Mouse (Mus musculus): ENCODE results near the gene Ctss. TPM values are rescaled to one million over a fixed set of nuclear protein-coding genes. Genes with fewer than 3 reads are reported as not detected.

Gene Ctss
- total RNA-seq, 2 experiments from 2014 or later, result 1,415 to 1,924 TPM

Other genes with a start within 250 kb of the Ctss start
- gene Mindy1, start 245.4 kb upstream of the Ctss start, total RNA-seq (2015), result 49.5 and 55.2 TPM in 2 replicates
- gene Mindy1, start 245.4 kb upstream of the Ctss start, total RNA-seq (2017), result 44.0 and 54.1 TPM in 2 replicates
- gene Prune1, start 244.7 kb upstream of the Ctss start, total RNA-seq (2015), result 12.4 and 14.5 TPM in 2 replicates
- 7.8 and 10.2 TPM in 2 replicates for gene Prune1, start 244.7 kb upstream of the Ctss start, total RNA-seq (2017)
- gene Anxa9, start 219.6 kb upstream of the Ctss start, total RNA-seq (2015), result 3.0 and 3.8 TPM in 2 replicates
- 1.9 and 2.4 TPM in 2 replicates for gene Anxa9, start 219.6 kb upstream of the Ctss start, total RNA-seq (2017)
- gene Cers2, start 212.0 kb upstream of the Ctss start, total RNA-seq (2015), result 184 and 191 TPM in 2 replicates
- 86.0 and 107 TPM in 2 replicates for gene Cers2, start 212.0 kb upstream of the Ctss start, total RNA-seq (2017)
- gene Setdb1, start 169.6 kb upstream of the Ctss start, total RNA-seq (2015), result 20.5 and 21.2 TPM in 2 replicates
- 22.4 and 23.8 TPM in 2 replicates for gene Setdb1, start 169.6 kb upstream of the Ctss start, total RNA-seq (2017)
- not detected in 2 replicates for gene 4930558C23Rik, start 123.9 kb upstream of the Ctss start, total RNA-seq (2015)
- not detected in 2 replicates for gene 4930558C23Rik, start 123.9 kb upstream of the Ctss start, total RNA-seq (2017)
- gene Arnt, start 92.4 kb upstream of the Ctss start, total RNA-seq (2015), result 26.8 and 30.6 TPM in 2 replicates
- 27.8 and 36.1 TPM in 2 replicates for gene Arnt, start 92.4 kb upstream of the Ctss start, total RNA-seq (2017)
- 0.11 TPM in 1 of 2 replicates, not detected in the other for gene Ctsk, start 27.5 kb upstream of the Ctss start, total RNA-seq (2015)
- gene Ctsk, start 27.5 kb upstream of the Ctss start, total RNA-seq (2017), result 0.33 and 0.62 TPM in 2 replicates
- not detected in 2 replicates for gene Hormad1, start 32.9 kb downstream of the Ctss start, total RNA-seq (2015)
- gene Hormad1, start 32.9 kb downstream of the Ctss start, total RNA-seq (2017), result 0.48 TPM in 1 of 2 replicates, not detected in the other
- gene Golph3l, start 62.1 kb downstream of the Ctss start, total RNA-seq (2015), result 53.2 and 56.8 TPM in 2 replicates
- gene Golph3l, start 62.1 kb downstream of the Ctss start, total RNA-seq (2017), result 55.5 and 56.5 TPM in 2 replicates
- gene Ensa, start 98.2 kb downstream of the Ctss start, total RNA-seq (2015), result 54.7 and 64.2 TPM in 2 replicates
- 94.3 and 94.8 TPM in 2 replicates for gene Ensa, start 98.2 kb downstream of the Ctss start, total RNA-seq (2017)
- gene Mcl1, start 132.0 kb downstream of the Ctss start, total RNA-seq (2015), result 440 and 463 TPM in 2 replicates
- 327 and 343 TPM in 2 replicates for gene Mcl1, start 132.0 kb downstream of the Ctss start, total RNA-seq (2017)
- 0.85 and 1.3 TPM in 2 replicates for gene Adamtsl4, start 161.1 kb downstream of the Ctss start, total RNA-seq (2015)
- 0.59 and 0.77 TPM in 2 replicates for gene Adamtsl4, start 161.1 kb downstream of the Ctss start, total RNA-seq (2017)
- 3.6 and 7.3 TPM in 2 replicates for gene Ecm1, start 212.8 kb downstream of the Ctss start, total RNA-seq (2015)
- gene Ecm1, start 212.8 kb downstream of the Ctss start, total RNA-seq (2017), result 1.0 and 1.9 TPM in 2 replicates
- 10.2 and 10.7 TPM in 2 replicates for gene Tars2, start 233.4 kb downstream of the Ctss start, total RNA-seq (2015)
- 14.4 and 15.0 TPM in 2 replicates for gene Tars2, start 233.4 kb downstream of the Ctss start, total RNA-seq (2017)